Mouse (Mus musculus): ENCODE data around the gene Onecut3.

Onecut3 gene

DNA sequence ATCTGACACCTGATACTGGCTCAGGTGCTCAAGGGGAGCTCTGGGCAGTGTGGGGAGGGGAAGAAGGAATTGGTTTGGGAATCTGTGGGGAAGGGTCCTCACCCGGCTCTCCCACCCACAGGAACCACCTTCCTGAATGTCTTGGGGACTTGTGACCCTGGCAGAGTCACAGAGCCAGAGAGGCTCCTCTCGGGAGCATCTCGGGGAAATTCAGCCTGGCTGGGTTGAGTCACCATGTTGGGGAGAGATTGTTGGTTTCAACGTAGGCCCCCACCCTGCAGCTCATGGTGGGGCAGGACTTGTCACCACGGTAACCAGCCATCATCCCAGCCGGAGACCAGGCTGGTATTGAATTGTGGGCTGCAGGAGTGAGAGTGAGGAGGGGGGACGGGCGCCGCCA lies 10.1 kb downstream of the Onecut3 start:
- DNase-seq: no peak

DNA sequence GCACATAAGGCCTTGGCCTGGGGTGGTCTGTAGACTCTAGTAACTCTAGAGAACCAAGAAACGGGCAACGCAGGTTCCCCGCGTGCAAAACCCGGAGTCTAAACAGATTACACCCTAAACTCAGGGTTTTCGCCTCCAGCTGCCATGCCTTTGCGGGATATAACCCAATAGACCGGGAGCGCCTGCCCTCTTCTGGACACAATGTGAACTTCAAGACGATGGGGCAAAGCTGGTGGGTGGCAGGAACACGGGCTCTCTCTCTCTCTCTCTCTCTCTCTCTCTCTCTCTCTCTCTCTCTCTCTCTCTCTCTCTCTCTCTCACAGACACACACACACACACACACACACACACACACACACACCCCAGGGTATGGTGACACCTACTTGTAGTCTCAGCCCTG lies 11.6 kb downstream of the Onecut3 start:
- peak; percentile 43 for DNase-seq

DNA sequence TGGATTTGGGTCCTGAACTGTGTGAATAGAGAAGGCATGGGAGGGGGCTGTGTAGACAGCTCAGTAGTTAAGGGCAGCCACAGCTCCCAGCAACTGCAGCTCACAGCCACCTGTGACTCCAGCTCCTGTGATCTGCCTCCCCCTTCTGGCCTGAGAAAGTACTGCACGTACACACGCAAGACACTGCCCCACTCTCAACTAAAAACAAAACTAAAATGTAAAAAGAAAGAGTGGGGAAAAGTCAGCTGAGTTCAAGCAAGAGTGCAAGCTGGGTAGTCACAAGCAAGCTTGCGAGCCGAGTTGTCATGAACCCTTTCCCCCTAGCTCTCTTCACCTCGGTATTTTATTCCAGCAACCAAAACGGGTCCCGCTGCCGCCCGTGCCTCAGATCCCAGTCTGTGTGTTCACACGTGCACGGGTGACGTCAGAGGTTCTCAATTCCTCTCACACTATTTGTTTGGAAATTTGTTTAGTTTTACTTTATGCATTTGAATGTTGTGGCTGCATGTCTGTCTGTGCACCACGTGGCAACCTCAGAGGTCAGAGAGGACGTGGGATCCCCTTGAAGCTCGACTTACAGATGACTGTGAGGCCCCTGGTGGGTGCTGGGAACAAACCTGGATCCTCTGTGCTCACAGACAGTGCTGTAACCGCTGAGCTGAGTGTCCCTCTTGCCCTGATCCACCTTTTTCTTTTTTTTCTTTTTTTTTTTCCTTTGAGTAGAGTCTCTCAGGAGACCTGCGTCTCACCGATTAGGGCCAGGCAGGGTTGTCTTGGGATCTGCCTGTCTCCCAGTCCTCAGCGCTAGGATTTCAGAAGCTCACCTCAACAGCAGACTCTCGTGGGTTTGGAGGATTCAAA lies 15.0 kb downstream of the Onecut3 start:
- peak; percentile 74 for DNase-seq

DNA sequence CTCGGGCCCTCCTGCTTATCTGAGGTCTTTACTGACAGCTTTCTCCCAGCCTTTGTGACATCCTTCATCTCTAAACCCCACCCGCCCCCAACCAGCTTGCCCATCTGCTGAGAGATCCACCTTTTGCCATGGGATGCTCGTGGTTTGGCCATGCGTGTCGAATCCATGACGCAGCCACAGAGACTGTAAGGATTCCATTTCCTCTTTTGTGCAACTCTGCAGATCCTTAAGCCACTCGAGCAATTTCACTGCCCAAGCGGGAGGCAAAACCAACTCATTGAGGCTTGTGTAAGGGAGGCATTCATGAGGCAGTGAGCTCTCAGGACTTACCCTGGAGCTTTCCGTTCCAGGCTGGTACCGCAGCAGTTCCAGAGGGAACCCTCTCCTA lies 15.6 kb downstream of the Onecut3 start:
- DNase-seq: no peak

DNA sequence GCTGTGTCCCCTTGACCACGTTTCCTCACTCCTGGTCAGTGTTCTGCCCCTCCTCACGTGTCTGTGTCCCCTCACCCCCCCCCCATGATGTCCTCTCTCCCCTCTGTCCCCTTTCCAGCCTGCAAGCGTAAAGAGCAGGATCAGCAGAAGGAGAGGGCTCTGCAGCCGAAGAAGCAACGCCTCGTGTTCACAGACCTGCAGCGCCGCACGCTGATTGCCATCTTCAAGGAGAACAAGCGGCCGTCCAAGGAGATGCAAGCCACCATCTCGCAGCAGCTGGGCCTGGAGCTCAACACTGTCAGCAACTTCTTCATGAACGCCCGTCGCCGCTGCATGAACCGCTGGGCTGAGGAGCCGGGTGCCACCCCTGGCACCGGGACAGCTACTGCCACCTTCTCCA lies 19.1 kb downstream of the Onecut3 start:
- no peak for DNase-seq

DNA sequence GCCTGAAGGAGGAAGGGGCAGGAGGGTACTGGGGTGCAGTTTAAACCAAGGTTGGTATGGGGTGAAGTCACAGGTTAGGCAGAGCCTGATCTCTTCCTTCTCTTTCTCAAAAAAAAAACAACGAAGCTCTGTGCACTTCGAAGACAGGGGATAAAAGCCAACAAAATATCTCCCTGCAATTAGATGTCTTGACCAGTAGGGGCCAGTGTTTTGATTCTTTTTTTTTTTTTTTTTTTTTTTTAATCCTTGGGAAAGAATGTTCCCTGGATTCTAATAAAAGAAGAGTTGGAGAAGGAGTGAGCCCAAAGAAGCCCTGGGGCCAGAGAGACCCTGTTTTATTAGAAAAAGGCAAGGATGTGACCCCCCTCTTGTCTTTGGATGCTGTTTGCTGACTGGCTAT lies 24.7 kb downstream of the Onecut3 start:
- no peak for DNase-seq

DNA sequence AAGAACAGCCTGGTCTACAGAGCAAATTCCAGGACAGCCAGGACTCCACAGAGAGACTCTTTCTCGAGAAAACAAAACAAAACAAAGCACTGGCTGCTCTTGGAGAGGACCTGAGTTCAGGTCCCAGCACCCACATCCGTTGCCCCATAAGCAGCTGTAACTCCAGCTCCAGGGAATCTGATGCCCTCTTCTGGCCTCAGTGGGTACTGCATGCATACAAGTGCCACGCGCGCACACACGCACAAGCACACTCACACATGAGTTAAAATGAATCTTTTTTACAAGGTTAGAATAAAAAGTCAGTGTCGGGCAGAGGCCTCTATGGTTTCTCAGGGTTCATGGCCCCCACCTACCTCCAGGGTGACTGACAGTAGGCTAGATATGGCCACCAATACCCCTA lies 28.7 kb downstream of the Onecut3 start:
- DNase-seq: no peak

DNA sequence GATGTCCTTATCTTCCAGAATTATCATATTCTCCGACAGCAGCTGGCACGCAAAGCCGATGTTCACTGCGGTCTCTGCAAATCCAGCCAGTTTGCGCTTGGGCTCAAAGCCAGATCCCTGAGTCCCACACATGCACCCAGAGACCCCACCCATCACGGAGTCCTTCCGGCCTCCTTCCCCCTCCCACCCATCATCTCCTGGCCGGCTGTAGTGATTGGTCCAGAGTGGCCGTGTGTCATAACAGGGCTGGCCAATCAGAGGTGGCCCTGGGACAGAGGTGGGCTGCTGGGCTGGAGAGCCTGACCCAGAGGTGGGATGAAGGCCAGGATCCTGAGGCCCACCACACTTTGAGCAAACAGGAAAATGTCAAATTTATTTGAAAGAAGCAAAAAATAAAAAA lies 31.5 kb downstream of the Onecut3 start:
- DNase-seq: no peak

DNA sequence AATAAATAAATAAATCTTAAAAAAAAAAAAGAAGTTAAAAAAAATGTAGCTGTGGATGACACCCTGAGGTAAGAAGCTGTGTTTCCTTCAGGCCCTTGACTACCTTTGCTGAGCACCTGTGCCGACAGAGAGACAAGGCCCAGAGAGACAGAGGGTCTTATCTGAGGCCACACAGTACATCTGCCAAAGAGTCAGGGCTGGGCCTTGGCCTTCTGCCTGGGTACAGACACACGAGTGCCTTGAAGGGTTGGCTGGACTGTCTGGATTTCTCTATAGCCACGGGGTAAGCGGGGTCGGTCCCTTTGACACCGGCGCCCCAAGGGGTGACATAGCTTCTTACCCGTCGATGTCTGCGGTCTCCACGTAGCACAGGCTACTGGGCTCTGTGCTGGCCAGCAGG lies 38.1 kb downstream of the Onecut3 start:
- DNase-seq: no peak

DNA sequence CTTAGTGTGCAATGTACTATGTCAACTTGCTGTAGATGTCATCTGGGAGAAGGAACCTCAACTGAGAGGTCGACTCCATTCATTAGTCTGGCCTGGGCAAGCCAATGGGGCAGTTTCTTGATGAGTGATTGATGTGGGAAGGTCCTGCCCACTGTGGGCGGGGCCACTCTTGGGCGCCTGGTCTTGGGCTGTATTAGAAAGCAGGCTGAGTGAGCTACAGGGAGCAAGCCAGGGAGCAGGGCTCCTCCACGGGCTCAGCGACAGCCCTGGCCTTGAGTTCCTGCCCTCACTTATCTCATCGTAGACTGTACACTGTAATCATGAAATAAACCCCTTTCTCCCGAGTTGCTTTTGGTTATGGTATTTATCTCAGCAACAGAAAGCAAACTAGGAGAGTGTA lies 39.1 kb downstream of the Onecut3 start:
- no peak for DNase-seq

DNA sequence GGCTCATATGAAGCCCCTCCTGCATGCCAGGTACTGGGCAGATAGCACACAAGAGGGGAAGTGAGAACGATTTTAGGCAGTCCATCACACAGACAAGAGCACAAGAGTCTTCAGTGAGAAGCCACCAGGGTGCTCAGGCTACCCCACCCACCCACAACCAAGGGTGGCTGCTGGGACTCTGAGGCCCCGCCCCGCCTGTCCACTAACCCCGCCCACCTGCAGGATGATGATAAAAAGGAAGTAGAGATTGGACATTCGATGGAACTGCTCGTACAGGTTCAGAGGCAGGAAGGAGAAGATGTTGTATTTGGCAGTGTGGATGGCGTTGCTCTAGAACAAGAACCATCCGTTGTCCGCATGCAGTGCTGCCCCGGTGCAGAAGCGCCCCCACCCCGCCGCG lies 40.4 kb downstream of the Onecut3 start:
- no peak for DNase-seq

DNA sequence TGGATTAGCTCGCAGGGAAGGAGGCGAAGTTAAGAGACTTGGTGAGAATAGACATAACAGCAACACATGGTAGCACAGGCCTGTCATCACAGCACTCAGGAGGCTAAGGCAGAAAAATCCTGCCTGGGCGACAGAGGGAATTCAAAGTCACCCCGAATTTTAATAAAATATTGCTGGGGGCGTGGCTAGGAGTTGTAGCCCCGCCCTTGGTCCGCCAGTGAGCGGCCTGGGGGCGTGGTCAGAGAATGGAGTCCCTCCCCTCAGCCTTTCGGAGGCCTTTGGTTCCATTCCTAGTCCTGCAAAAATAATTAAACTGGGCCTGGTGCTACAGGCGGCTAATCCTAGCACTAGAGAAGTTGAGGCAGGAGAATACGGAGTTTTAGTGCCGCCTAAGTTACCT lies 41.1 kb downstream of the Onecut3 start:
- no peak for DNase-seq

DNA sequence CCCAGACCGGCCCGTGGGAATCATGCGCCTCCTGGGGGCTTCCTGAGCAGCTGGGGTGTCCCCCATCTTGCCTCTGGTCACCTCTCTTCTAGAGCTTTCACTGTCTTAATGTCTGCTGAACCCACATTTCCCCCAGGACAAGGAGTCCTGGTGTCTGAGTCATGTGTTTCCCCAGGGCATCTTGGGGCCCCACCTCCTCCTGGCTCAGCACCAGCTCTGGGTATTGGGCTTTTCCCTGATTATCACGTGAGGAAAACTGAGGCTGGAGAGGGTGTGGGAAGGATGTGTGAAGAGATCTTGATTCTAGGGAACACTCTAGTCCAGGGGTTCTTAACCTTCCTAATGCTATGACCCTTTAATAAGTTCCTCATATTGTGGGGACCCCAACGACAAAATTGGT lies 43.5 kb downstream of the Onecut3 start:
- no peak for DNase-seq

DNA sequence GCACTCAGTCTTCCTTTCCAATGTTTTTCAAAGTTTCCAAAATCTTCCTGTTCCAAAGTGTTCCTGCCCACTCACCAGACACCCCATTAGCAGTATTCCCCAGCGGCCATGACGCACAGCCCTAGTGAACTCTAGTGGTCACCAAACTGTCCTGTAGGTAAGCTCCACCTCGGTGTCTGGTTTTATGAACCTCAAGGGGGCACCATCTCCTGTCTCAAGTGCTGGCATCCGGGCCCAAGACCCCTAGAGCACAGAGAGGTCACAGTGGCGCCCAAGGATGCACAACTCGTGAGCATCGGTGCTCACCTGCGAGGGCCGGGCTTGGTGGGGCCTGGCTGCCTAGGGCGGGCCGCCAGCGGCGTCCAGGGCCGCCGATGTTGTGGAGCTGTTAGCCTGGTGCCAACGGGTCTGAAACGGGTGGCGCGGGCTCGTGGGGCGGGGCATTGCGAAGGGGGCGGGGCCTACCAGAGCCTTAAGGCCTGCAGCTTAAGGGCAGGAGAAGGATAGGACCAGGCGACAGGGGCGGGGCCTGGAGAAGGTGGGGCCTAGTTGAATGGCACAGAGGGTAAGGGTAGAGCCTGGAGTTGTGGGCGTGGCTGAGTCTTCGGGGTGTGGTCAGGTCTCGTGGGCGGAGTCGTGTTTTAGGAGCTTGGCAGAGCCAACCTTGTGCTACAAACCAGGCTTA lies 44.2 kb downstream of the Onecut3 start, which contains the start of gene Atp8b3:
Gene Atp8b3, minus strand, starts transcription at position 415 of the 685 bp plus-strand sequence.
- DNase-seq: no peak

DNA sequence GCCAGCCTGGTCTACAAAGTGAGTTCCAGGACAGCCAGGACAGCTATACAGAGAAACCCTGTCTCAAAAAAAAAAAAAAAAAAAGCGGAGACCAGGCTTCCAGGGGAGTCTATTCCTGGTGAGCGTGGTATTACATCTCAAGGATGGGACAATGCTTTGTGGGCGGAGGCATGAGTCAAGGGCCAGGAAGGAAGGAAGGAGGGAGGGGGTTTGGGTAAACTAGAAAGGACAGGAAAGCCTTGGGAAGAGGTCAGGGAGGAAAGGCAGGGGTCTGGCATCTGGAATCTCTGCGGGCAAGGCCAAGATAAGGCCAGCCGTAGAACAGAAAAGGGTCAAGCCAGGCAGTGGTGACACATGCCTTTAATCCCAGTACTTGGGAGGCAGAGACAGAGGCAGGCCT lies 44.9 kb downstream of the Onecut3 start:
- no peak for DNase-seq

DNA sequence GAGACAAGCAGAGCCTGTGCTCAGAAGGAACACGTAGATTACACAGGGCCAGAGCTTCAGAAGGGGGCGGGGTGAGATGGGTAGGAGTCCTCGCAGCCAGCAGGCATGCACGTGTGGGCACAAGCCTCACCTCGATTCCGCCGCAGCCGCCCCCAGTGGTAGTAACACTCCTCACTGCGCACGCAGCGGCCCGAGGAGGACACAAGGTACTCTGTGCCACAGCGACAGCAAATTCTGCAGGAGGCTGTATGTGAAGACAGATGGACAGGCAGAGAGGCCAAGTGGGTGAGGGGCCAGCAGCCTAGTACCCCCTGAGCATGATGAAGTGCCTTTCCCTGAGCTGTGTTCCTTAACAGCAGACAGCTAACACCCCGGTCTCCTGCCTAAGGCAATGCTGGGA lies 49.2 kb downstream of the Onecut3 start:
- DNase-seq: no peak

DNA sequence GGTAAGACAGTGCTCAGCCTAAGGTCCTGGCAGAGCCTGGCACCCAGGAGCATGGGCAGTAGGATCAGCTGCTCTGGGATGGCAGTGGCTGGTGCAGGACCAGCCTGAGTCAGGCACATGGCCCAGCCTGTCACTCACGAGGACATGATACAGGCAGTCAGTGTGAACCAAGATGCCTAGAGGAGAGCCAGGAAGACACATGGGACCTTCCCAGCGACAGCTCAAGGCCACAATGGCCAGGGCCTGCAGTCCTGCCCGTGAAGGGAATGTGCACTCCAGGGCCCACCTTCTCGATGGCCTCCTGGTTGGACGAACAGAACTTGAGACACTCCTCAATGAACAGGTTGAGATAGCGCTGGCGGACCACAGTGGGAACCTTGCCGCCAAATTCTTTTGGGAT lies 51.0 kb downstream of the Onecut3 start:
- DNase-seq: no peak

DNA sequence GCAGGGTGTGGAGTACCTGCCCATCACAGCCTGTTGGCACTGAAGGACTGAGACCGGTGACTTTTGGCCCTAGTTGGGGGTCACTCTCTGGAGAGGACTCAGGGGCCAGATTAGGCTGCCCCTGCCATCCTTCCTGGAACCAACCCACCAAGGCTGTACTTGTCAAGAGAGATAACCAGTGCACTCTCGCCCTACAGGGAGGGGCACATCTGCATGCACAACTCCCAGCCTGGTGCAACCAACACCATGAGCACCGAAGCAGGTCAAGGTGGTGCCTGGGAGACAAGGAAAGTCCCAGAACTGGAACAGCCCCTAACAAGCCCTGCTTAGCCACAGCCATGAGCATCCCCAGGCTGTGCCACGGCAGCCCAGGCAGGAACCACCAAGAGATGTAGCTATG lies 52.3 kb downstream of the Onecut3 start:
- no peak for DNase-seq

DNA sequence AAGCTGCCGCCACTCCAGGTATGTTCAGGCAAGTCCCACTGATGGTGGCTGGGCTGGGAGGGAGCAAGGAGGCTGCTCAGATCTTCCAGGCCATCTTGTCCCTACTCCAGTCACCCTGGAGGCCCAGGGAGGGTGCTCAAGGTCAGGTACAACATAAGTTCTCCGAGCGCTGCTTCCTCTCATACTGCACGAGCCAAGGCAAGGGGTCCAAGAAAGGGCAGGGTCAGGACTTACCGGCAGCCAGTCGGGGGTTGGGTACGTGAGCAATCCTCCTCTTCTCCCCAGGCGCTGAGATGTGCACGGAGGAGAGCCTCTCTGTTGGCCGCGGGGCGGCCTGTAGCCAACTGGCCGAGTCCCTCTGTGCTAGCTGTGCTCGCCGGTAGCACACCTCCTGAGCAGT lies 52.9 kb downstream of the Onecut3 start:
- no peak for DNase-seq

DNA sequence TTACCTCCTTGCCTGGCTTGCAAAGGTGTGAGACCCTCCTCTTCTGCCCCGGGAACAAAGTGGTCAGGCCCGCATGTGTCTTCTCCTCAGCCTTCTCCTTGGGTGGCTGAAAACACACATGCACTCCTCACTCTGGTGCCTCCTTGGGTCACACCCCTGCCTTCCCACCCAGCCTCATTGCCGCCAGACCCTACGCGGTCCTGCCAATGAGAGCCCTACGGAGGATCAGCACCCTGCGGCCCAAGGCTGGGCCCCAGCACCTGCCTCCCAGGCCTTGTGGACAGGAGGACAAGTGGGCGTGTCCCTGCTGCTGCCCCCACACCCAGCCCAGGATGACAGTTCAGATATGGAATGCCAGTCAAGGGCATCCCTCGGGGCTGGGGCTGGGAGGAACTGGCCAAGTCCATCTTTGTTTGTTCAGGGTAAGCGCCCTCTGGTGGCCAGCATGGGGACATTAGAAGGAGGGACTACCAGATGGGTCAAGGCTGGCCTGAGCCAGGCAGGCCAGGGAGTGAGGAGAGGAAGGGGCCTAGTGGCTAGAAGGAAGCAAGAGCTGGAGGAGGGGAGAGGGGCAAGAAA lies 53.9 kb downstream of the Onecut3 start:
- DNase-seq: peak; percentile 67

DNA sequence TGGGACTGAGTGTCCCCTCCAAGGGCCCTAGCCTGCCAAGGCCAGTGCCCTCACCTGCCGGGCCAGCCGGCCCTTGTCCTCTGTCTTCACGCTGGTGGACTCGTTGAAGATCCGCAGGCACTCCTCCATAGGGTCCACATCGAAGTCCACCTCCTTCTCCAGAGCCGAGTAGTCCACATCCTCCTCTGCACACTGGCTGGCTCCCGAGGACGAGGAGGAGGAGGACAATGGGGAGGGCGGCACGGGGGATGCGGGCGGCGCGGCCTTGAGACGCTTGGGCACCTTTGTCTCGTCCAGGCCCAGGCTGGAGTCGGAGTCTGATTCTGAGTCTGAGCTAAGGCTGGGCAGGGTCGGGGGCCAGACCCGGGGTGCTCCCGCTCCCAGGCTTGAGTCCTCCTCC lies 54.6 kb downstream of the Onecut3 start:
- DNase-seq: no peak

DNA sequence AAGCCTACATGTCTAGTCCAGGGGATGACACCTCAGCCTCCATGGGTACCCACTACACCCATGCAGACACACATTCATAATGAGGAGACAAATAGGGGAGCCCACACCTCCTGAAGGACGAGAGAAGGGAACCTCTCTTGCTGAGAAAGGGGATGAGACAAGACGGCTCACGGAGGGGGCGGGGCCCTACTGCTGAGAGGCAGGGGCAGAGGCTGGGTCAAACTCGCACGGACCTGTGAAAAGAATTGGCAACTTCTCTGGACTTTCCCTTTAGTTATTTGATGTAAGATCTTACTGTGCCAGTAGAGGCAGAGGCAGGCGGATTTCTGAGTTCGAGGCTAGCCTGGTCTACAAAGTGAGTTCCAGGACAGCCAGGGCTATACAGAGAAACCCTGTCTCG lies 57.7 kb downstream of the Onecut3 start:
- no peak for DNase-seq

DNA sequence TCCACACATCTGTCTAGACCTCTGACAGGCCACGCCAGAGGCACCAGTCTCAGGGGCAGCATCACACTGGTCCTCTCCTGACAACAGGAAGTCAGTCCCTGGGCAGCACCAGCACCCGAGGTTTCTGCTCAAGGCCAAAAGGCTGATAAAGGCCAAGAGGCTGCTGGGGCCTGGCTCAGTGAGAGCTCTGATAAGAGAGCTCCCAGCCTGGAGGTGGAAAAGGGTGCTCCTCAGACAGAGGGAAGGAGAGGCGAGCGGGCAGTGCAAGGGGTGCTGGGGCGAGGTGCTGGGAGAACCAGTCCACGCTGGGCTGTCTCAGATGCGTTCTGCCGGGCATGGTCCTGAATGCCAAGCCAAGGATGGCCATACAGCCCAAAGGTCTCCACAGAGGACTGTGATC lies 58.9 kb downstream of the Onecut3 start:
- DNase-seq: no peak

DNA sequence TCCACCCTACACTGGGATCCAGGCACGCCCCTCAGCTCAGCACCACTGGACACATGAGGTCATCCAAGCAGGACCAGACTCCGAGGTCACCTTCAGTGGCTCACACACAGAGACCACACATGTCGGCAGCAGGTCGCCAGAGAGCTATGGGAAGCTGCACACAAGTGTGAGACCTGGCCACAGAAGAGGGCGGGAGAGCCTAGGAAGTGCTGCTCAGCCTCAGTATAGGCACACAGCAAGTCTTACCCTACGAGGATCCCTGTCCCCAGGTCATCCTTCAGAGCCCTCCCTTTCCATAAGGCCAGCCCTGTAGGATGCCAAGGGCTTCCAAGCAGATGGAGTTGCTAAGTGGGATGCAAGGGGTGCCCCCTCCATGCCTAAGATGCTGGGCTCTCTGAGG lies 59.4 kb downstream of the Onecut3 start:
- no peak for DNase-seq
